Mouse (Mus musculus) neural tube, embryonic 14.5 days (tissue): ENCODE measurements around the gene Gls. TPM values are rescaled to one million over a fixed set of nuclear protein-coding genes. Genes with fewer than 3 reads are reported as not detected.

ENCODE experiments used
- ATAC-seq: fragments of 200-750 bp; cut with Nextera tagmentation; 2 replicates; pipeline ENCODE4 v1.8.0; 2017; ENCODE audit warnings: low read depth, mild to moderate bottlenecking, moderate TSS enrichment, moderate library complexity
- H3K27ac ChIP-seq: fragments of 300-500 bp; sonication (generic); 2 replicates; pipeline ENCODE4 v1.5.1; 2014; ENCODE audit warnings: low read depth, mild to moderate bottlenecking, control low read depth, low read length, moderate library complexity, mixed read lengths
- H3K27me3 ChIP-seq: fragments of 300-500 bp; sonication (generic); 2 replicates; pipeline ENCODE4 v1.6.1; 2014; ENCODE audit warnings: low read length; ENCODE audit not compliant: control insufficient read depth, insufficient read depth
- H3K36me3 ChIP-seq: fragments of 300-500 bp; sonication (generic); 2 replicates; pipeline ENCODE4 v1.6.1; 2014; ENCODE audit warnings: low read length, mixed read lengths; ENCODE audit not compliant: control insufficient read depth, insufficient read depth
- H3K4me1 ChIP-seq: fragments of 300-500 bp; sonication (generic); 2 replicates; pipeline ENCODE4 v1.6.1; 2014; ENCODE audit warnings: low read length; ENCODE audit not compliant: control insufficient read depth, insufficient read depth
- H3K4me2 ChIP-seq: fragments of 300-500 bp; sonication (generic); 2 replicates; pipeline ENCODE4 v1.6.1; 2014; ENCODE audit warnings: mild to moderate bottlenecking, low read depth, low read length, control low read depth
- H3K4me3 ChIP-seq: fragments of 300-500 bp; sonication (generic); 2 replicates; pipeline ENCODE4 v1.5.1; 2014; ENCODE audit warnings: low read depth, low read length, control low read depth, mixed read lengths
- H3K9ac ChIP-seq: fragments of 300-500 bp; sonication (generic); replicated peaks from 2 replicates; pipeline ENCODE4 v1.6.1; 2014; ENCODE audit warnings: low read depth, mild to moderate bottlenecking, control low read depth, low read length, mixed read lengths
- H3K9me3 ChIP-seq: fragments of 300-500 bp; sonication (generic); 2 replicates; pipeline ENCODE4 v1.6.1; 2016; ENCODE audit warnings: low read length; ENCODE audit not compliant: control insufficient read depth
- WGBS: fragments of 180-500 bp; shearing (Covaris S2); extraction: QIAGEN DNeasy Blood & Tissue Kit; methylation state at CpG from one replicate; pipeline ENCODE4 v1.1.7; 2014; 5-methylcytosine and 5-hydroxymethylcytosine counted together
- polyA plus RNA-seq: library from polyadenylated mRNA; unstranded; fragments of >200 nt; fragmentation: Nextera tagmentation; extraction: Ambion mirVana; gene quantifications from 2 replicates; pipeline ENCODE4 v1.2.1, GENCODE M21; 2014

Gls gene
- polyA plus RNA-seq, 1 experiment from 2014 or later = 74.1 TPM

- no peak overlapping the region for H3K4me2 ChIP-seq
- no peaks in the 10 kb centered on the region for H3K9me3 ChIP-seq
- no peak overlapping the region for H3K27ac ChIP-seq
- H3K27me3 ChIP-seq = no peaks in the 10 kb centered on the region
- no peak overlapping the region for H3K4me3 ChIP-seq
- no peaks in the 10 kb centered on the region for H3K4me1 ChIP-seq
- no peak for ATAC-seq
- H3K36me3 ChIP-seq = no peaks in the 10 kb centered on the region
- no peak overlapping the region for H3K9ac ChIP-seq
Measured at GRCm38 (mm10) chr1:52216766-52217165, 16.3 kb downstream of the Gls start.

GRCm38 (mm10) chr1:52182992-52183391, 50.0 kb downstream of the Gls start:
- Histone ChIP-seq H3K9me3 (no peaks in the 10 kb centered on the region), H3K4me1 (no peaks in the 10 kb centered on the region), H3K4me2 (no peak overlapping the region), H3K27ac (no peak overlapping the region), H3K27me3 (no peaks in the 10 kb centered on the region), H3K9ac (no peak overlapping the region), H3K36me3 (no peaks in the 10 kb centered on the region), H3K4me3 (no peak overlapping the region)
- no peak for ATAC-seq
- 95% methylated on average over 2 of the region's 2 CpGs for WGBS

- H3K27ac ChIP-seq = no peak overlapping the region
- H3K4me2 ChIP-seq = no peak overlapping the region
- H3K9me3 ChIP-seq = no peaks in the 10 kb centered on the region
- H3K4me1 ChIP-seq = no peaks in the 10 kb centered on the region
- H3K27me3 ChIP-seq = no peaks in the 10 kb centered on the region
- no peak overlapping the region for H3K4me3 ChIP-seq
- H3K9ac ChIP-seq = no peak overlapping the region
- no peaks in the 10 kb centered on the region for H3K36me3 ChIP-seq
- ATAC-seq = no peak
Measured at GRCm38 (mm10) chr1:52181994-52182393, 51.0 kb downstream of the Gls start.

GRCm38 (mm10) chr1:52179939-52180568, 53.0 kb downstream of the Gls start:
- Histone ChIP-seq H3K4me3 (no peak overlapping the region), H3K4me1 (no peaks in the 10 kb centered on the region), H3K9ac (no peak overlapping the region), H3K4me2 (no peak overlapping the region), H3K36me3 (no peaks in the 10 kb centered on the region), H3K9me3 (no peaks in the 10 kb centered on the region), H3K27ac (no peak overlapping the region), H3K27me3 (no peaks in the 10 kb centered on the region)
- 95% methylated on average over 9 of the region's 9 CpGs for WGBS
- ATAC-seq = no peak

GRCm38 (mm10) chr1:52176999-52177398, 56.0 kb downstream of the Gls start:
- H3K36me3 ChIP-seq = no peaks in the 10 kb centered on the region
- no peak overlapping the region for H3K9ac ChIP-seq
- H3K27me3 ChIP-seq = no peaks in the 10 kb centered on the region
- no peak overlapping the region for H3K4me2 ChIP-seq
- no peak overlapping the region for H3K27ac ChIP-seq
- WGBS = 82% methylated on average over 2 of the region's 2 CpGs
- no peaks in the 10 kb centered on the region for H3K4me1 ChIP-seq
- no peak for ATAC-seq
- no peak overlapping the region for H3K4me3 ChIP-seq
- H3K9me3 ChIP-seq = no peaks in the 10 kb centered on the region

GRCm38 (mm10) chr1:52175983-52176382, 57.0 kb downstream of the Gls start:
- Histone ChIP-seq H3K27me3 (no peaks in the 10 kb centered on the region), H3K36me3 (no peaks in the 10 kb centered on the region), H3K4me1 (no peaks in the 10 kb centered on the region), H3K27ac (no peak overlapping the region), H3K4me2 (no peak overlapping the region), H3K9me3 (no peaks in the 10 kb centered on the region), H3K9ac (no peak overlapping the region), H3K4me3 (no peak overlapping the region)
- ATAC-seq = 0 out of 2 replicates have a peak, but pooled peaks have one; percentile 50
- 59% methylated on average over 3 of the region's 3 CpGs for WGBS

GRCm38 (mm10) chr1:52175321-52175720, 57.7 kb downstream of the Gls start:
- Histone ChIP-seq H3K4me2 (no peak overlapping the region), H3K4me1 (no peaks in the 10 kb centered on the region), H3K4me3 (no peak overlapping the region), H3K27me3 (no peaks in the 10 kb centered on the region), H3K9me3 (no peaks in the 10 kb centered on the region), H3K36me3 (no peaks in the 10 kb centered on the region), H3K9ac (no peak overlapping the region), H3K27ac (no peak overlapping the region)
- WGBS = 77% methylated on average over 5 of the region's 5 CpGs
- ATAC-seq = no peak

- Histone ChIP-seq H3K9me3 (no peaks in the 10 kb centered on the region), H3K4me1 (no peaks in the 10 kb centered on the region), H3K27ac (no peak overlapping the region), H3K9ac (no peak overlapping the region), H3K4me2 (no peak overlapping the region), H3K4me3 (no peak overlapping the region), H3K36me3 (no peaks in the 10 kb centered on the region), H3K27me3 (no peaks in the 10 kb centered on the region)
- ATAC-seq = no peak
- 84% methylated on average over 8 of the region's 8 CpGs for WGBS
Measured at GRCm38 (mm10) chr1:52171271-52171670, 61.8 kb downstream of the Gls start.

GRCm38 (mm10) chr1:52170747-52171146, 62.3 kb downstream of the Gls start:
- no peaks in the 10 kb centered on the region for H3K27me3 ChIP-seq
- H3K4me2 ChIP-seq = no peak overlapping the region
- no peak overlapping the region for H3K4me3 ChIP-seq
- no peak overlapping the region for H3K9ac ChIP-seq
- no peaks in the 10 kb centered on the region for H3K9me3 ChIP-seq
- no peaks in the 10 kb centered on the region for H3K36me3 ChIP-seq
- 71% methylated on average over 7 of the region's 7 CpGs for WGBS
- no peak for ATAC-seq
- H3K4me1 ChIP-seq = no peaks in the 10 kb centered on the region
- H3K27ac ChIP-seq = no peak overlapping the region
